Mouse (Mus musculus): ENCODE results near the gene Map1lc3a. TPM values are rescaled to one million over a fixed set of nuclear protein-coding genes. Genes with fewer than 3 reads are reported as not detected.

The Map1lc3a gene
- polyA plus RNA-seq, 1 experiment from 2014 or later = 441 TPM

DNA sequence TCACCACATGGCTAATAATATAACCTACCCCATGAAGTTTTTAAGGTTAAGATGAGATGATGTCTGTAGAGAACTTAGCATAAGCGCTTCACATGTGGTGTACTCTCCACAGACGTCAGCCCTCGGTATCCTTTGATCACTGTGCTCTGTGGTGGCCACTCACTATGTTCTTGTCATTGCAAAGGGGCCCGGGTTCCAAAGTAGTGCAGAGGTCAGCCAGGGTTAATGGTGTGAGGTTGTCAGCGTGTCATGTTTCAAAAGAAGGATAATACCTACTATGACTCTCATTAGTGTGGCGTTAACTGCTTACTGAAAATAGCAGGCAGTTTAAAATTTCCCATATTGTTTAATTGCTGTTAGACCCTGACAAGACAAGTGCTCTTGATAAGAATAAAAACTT is 37.6 kb downstream of the Map1lc3a start:
- peaks cover 25% of the 10 kb centered on the region for H3K36me3 ChIP-seq (ENCODE audit: control insufficient read depth, insufficient read depth, low read length)
- no peak overlapping the region for H3K4me3 ChIP-seq (ENCODE audit: control insufficient read depth in 1 of 2, insufficient read depth in 1 of 2, low read depth in 1 of 2, low read length in 2 of 2)
- no peaks in the 10 kb centered on the region for H3K27me3 ChIP-seq (ENCODE audit: control insufficient read depth, insufficient read depth, low read length)

DNA sequence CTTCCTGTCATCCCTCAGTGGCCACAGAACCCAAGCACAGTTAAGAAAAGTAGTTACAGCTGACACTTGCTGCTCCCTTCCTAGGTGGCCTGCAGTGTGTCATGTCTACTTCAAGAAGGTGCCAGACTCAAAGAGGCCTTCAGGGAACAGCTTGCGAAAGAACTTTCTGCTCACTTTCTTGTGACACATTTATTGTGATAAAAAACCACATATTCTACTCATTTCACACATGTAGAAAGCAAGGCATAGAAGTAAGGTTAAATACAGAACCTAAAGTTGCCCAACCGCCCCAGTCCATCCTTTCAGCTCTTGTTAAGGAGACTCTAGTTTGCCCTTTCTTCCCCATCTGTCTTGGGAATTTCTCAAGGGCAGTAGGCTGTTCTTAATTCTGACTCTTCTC is 42.5 kb downstream of the Map1lc3a start:
- H3K36me3 ChIP-seq (ENCODE audit: control insufficient read depth, insufficient read depth, low read length) = peaks cover 18% of the 10 kb centered on the region
- H3K4me2 ChIP-seq (ENCODE audit: low read length) = no peak overlapping the region
- WGBS = 85% methylated on average over 2 of the region's 2 CpGs
- H3K9ac ChIP-seq (ENCODE audit: low read length) = no peak overlapping the region
- no peak overlapping the region for H3K27ac ChIP-seq (replicated peaks in 1 of 2; ENCODE audit: control insufficient read depth in 1 of 2, insufficient read depth in 1 of 2, low read depth in 2 of 2, low read length in 2 of 2)
- no peaks in the 10 kb centered on the region for H3K27me3 ChIP-seq (ENCODE audit: control insufficient read depth, insufficient read depth, low read length)
- H3K4me3 ChIP-seq (ENCODE audit: control insufficient read depth in 1 of 2, insufficient read depth in 1 of 2, low read depth in 1 of 2, low read length in 2 of 2) = no peak overlapping the region
- ATAC-seq (ENCODE audit: insufficient number of reproducible peaks, insufficient read depth, low FRiP score, low read depth) = no peak
- no peaks in the 10 kb centered on the region for H3K9me3 ChIP-seq (ENCODE audit: control insufficient read depth, low read length)
- peaks cover 2 to 4% of the 10 kb centered on the region in 2 experiments; a peak in 2 of 4 replicates for H3K4me1 ChIP-seq (ENCODE audit: control insufficient read depth in 2 of 2, insufficient read depth in 2 of 2, low read length in 2 of 2)

More for the DNA sequence above, 37.6 kb downstream of the Map1lc3a start:
- WGBS = 59% methylated on average over 6 of the region's 6 CpGs
- Histone ChIP-seq H3K27ac (replicated peaks in 1 of 2; ENCODE audit: control insufficient read depth in 1 of 2, insufficient read depth in 1 of 2, low read depth in 2 of 2, low read length in 2 of 2) (no peak overlapping the region), H3K4me2 (ENCODE audit: low read length) (no peak overlapping the region), H3K9me3 (ENCODE audit: control insufficient read depth, low read length) (no peaks in the 10 kb centered on the region), H3K4me1 (ENCODE audit: control insufficient read depth in 2 of 2, insufficient read depth in 2 of 2, low read length in 2 of 2) (peaks cover 5 to 18% of the 10 kb centered on the region in 2 experiments), H3K9ac (ENCODE audit: low read length) (no peak overlapping the region)
- no peak for ATAC-seq (ENCODE audit: insufficient number of reproducible peaks, insufficient read depth, low FRiP score, low read depth)

DNA sequence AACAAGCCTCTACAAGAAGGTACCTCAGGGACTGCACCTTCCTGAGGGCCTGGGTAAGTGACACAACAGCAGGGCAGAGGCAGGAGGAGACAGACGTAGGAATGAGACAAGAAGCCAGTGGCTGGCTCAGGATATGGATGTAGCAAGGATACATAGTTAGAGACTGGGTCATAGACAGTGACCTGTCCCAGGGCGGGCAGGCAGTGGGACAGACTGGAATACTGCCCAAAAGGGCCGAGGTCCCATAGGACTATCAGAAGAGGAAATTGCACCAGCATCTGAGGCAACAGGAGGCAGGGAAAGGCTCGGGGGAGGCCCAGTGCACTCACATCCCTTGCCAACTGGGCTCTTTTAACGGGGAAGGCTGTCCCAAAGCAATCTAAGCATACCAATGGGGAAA is 44.5 kb downstream of the Map1lc3a start:
- no peak for ATAC-seq (ENCODE audit: insufficient number of reproducible peaks, insufficient read depth, low FRiP score, low read depth)
- Histone ChIP-seq H3K4me2 (ENCODE audit: low read length) (no peak overlapping the region), H3K9me3 (ENCODE audit: control insufficient read depth, low read length) (no peaks in the 10 kb centered on the region), H3K4me3 (ENCODE audit: control insufficient read depth in 1 of 2, insufficient read depth in 1 of 2, low read depth in 1 of 2, low read length in 2 of 2) (no peak overlapping the region), H3K36me3 (ENCODE audit: control insufficient read depth, insufficient read depth, low read length) (peaks cover 13% of the 10 kb centered on the region), H3K27ac (replicated peaks in 1 of 2; ENCODE audit: control insufficient read depth in 1 of 2, insufficient read depth in 1 of 2, low read depth in 2 of 2, low read length in 2 of 2) (no peak overlapping the region), H3K9ac (ENCODE audit: low read length) (no peak overlapping the region), H3K27me3 (ENCODE audit: control insufficient read depth, insufficient read depth, low read length) (no peaks in the 10 kb centered on the region), H3K4me1 (ENCODE audit: control insufficient read depth in 2 of 2, insufficient read depth in 2 of 2, low read length in 2 of 2) (peaks cover 0 to 4% of the 10 kb centered on the region in 2 experiments; a peak in 2 of 4 replicates)
- 48% methylated on average over 5 of the region's 5 CpGs for WGBS

DNA sequence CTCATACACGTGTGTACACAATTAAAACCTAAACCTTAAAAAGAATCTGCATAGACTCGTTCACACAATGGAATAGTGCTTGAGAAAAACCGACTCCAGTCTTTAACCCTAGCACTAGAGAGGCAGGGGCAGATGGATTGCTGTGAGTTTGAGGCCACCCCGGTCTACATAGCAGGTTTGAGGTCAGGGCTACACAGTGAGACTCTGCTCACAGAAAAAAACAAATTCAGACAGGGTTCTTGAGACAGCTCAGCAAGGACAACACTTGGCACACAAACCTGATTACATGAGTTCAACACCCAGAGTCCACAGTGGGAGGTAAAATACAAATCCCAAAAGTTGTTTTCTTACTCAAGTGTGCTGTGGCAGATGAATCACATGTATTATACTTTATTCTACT is 49.9 kb downstream of the Map1lc3a start:
- Histone ChIP-seq H3K9ac (ENCODE audit: low read length) (no peak overlapping the region), H3K36me3 (ENCODE audit: control insufficient read depth, insufficient read depth, low read length) (peaks cover 55% of the 10 kb centered on the region)
- 90% methylated on average over 4 of the region's 4 CpGs for WGBS

More for the DNA sequence above, 49.9 kb downstream of the Map1lc3a start:
- Histone ChIP-seq H3K27me3 (ENCODE audit: control insufficient read depth, insufficient read depth, low read length) (no peaks in the 10 kb centered on the region), H3K4me1 (ENCODE audit: control insufficient read depth in 2 of 2, insufficient read depth in 2 of 2, low read length in 2 of 2) (no peaks in the 10 kb centered on the region; a peak in 1 of 4 replicates), H3K9me3 (ENCODE audit: control insufficient read depth, low read length) (no peaks in the 10 kb centered on the region), H3K4me2 (ENCODE audit: low read length) (no peak overlapping the region), H3K4me3 (ENCODE audit: control insufficient read depth in 1 of 2, insufficient read depth in 1 of 2, low read depth in 1 of 2, low read length in 2 of 2) (no peak overlapping the region), H3K27ac (replicated peaks in 1 of 2; ENCODE audit: control insufficient read depth in 1 of 2, insufficient read depth in 1 of 2, low read depth in 2 of 2, low read length in 2 of 2) (no peak overlapping the region)
- no peak for ATAC-seq (ENCODE audit: insufficient number of reproducible peaks, insufficient read depth, low FRiP score, low read depth)

Other genes starting within 250 kb of the Map1lc3a start
- 46.0 and 46.7 TPM in 2 replicates for gene Ahcy, start 201.8 kb upstream of the Map1lc3a start, polyA plus RNA-seq (2014; fragmentation: Nextera tagmentation; extraction: Ambion mirVana)
- gene Itch, start 142.8 kb upstream of the Map1lc3a start, polyA plus RNA-seq (2014; fragmentation: Nextera tagmentation; extraction: Ambion mirVana) = 37.1 and 39.8 TPM in 2 replicates
- 491 and 511 TPM in 2 replicates for gene Dynlrb1, start 39.8 kb upstream of the Map1lc3a start, polyA plus RNA-seq (2014; fragmentation: Nextera tagmentation; extraction: Ambion mirVana)
- 54.1 and 57.0 TPM in 2 replicates for gene Pigu, start 81.1 kb downstream of the Map1lc3a start, polyA plus RNA-seq (2014; fragmentation: Nextera tagmentation; extraction: Ambion mirVana)
- 96.9 and 97.0 TPM in 2 replicates for gene Trp53inp2, start 104.8 kb downstream of the Map1lc3a start, polyA plus RNA-seq (2014; fragmentation: Nextera tagmentation; extraction: Ambion mirVana)
- gene Ncoa6, start 197.6 kb downstream of the Map1lc3a start, polyA plus RNA-seq (2014; fragmentation: Nextera tagmentation; extraction: Ambion mirVana) = 21.1 and 21.9 TPM in 2 replicates
- 18.8 and 19.8 TPM in 2 replicates for gene Acss2, start 241.7 kb downstream of the Map1lc3a start, polyA plus RNA-seq (2014; fragmentation: Nextera tagmentation; extraction: Ambion mirVana)
- 0.76 and 0.85 TPM in 2 replicates for gene Ggt7, start 241.9 kb downstream of the Map1lc3a start, polyA plus RNA-seq (2014; fragmentation: Nextera tagmentation; extraction: Ambion mirVana)